Mouse (Mus musculus): Measurements from ENCODE around the gene Kcnab1.

- TF ChIP-seq CTCF (IDR thresholded peaks at IDR 0.05) (no peak), EP300 (IDR thresholded peaks at IDR 0.05; ENCODE audit: insufficient read depth, low read depth, low read length) (no peak)
Measured at GRCm38 (mm10) chr3:65385771-65386170, 276.6 kb downstream of the Kcnab1 start.

All from heart, adult 2 months (tissue).